Mouse (Mus musculus): ENCODE measurements around the gene Mcoln1. TPM values are rescaled to one million over a fixed set of nuclear protein-coding genes. Genes with fewer than 3 reads are reported as not detected.

Mcoln1 gene
- polyA plus RNA-seq, 1 experiment, result 295 TPM

GRCm38 (mm10) chr8:3507979-3508754 lies 7.9 kb downstream of the Mcoln1 start:
- DNase-seq, result no peak
- Histone ChIP-seq H3K27me3 (ENCODE audit: control insufficient read depth, insufficient read depth, low read length) (no peaks in the 10 kb centered on the region), H3K27ac (ENCODE audit: insufficient read depth, low read length) (no peak overlapping the region), H3K4me3 (replicated peaks; ENCODE audit: insufficient read depth, low read depth, low read length) (no peak overlapping the region), H3K4me1 (ENCODE audit: control insufficient read depth, insufficient read depth, low read length) (no peaks in the 10 kb centered on the region)
- WGBS, result 88% methylated on average over 6 of the region's 6 CpGs
- TF ChIP-seq CTCF (IDR thresholded peaks at IDR 0.05; ENCODE audit: borderline replicate concordance, insufficient read depth, low read depth, low read length) (no peak), POLR2A (IDR thresholded peaks at IDR 0.05; ENCODE audit: borderline replicate concordance, insufficient read depth, low read length) (no peak)

GRCm38 (mm10) chr8:3514681-3515247 lies 14.5 kb downstream of the Mcoln1 start:
- WGBS, result 10% methylated on average over 13 of the region's 13 CpGs
- Histone ChIP-seq H3K27me3 (ENCODE audit: control insufficient read depth, insufficient read depth, low read length) (no peaks in the 10 kb centered on the region), H3K27ac (ENCODE audit: insufficient read depth, low read length) (peak overlapping the region; percentile 39), H3K4me1 (ENCODE audit: control insufficient read depth, insufficient read depth, low read length) (peaks cover 6% of the 10 kb centered on the region; the same call in 1 of the 2 replicates), H3K4me3 (replicated peaks; ENCODE audit: insufficient read depth, low read depth, low read length) (peak overlapping the region; percentile 88)
- TF ChIP-seq POLR2A (IDR thresholded peaks at IDR 0.05; ENCODE audit: borderline replicate concordance, insufficient read depth, low read length) (no peak), CTCF (IDR thresholded peaks at IDR 0.05; ENCODE audit: borderline replicate concordance, insufficient read depth, low read depth, low read length) (no peak)
- peak; percentile 44 to 45 for DNase-seq

GRCm38 (mm10) chr8:3515260-3515671 lies 15.0 kb downstream of the Mcoln1 start, which contains the start of gene Pnpla6:
Gene Pnpla6 (plus strand): TSS chr8:3515384.
- peak; percentile 91 for DNase-seq
- peak within 1 kb of the TSS; percentile 88 for H3K4me3 ChIP-seq (replicated peaks; ENCODE audit: insufficient read depth, low read depth, low read length)
- peak within 1 kb of the TSS; percentile 39 for H3K27ac ChIP-seq (ENCODE audit: insufficient read depth, low read length)
- TF ChIP-seq CTCF (IDR thresholded peaks at IDR 0.05; ENCODE audit: borderline replicate concordance, insufficient read depth, low read depth, low read length) (no peak), POLR2A (IDR thresholded peaks at IDR 0.05; ENCODE audit: borderline replicate concordance, insufficient read depth, low read length) (peak; percentile 58; the same call in 1 of the 2 replicates)
- no peaks in the 10 kb centered on the region for H3K27me3 ChIP-seq (ENCODE audit: control insufficient read depth, insufficient read depth, low read length)
- WGBS, result under 1% methylated on average over 25 of the region's 25 CpGs
- H3K4me1 ChIP-seq (ENCODE audit: control insufficient read depth, insufficient read depth, low read length), result peaks cover 6% of the 10 kb centered on the region; the same call in 1 of the 2 replicates

GRCm38 (mm10) chr8:3515771-3516417 lies 15.6 kb downstream of the Mcoln1 start:
- under 1% methylated on average over 25 of the region's 25 CpGs for WGBS
- H3K27ac ChIP-seq (ENCODE audit: insufficient read depth, low read length), result peak overlapping the region; percentile 22
- H3K4me1 ChIP-seq (ENCODE audit: control insufficient read depth, insufficient read depth, low read length), result peaks cover 6% of the 10 kb centered on the region; the same call in 1 of the 2 replicates
- DNase-seq, result peak in 1 of 2 experiments; percentile 53
- TF ChIP-seq POLR2A (IDR thresholded peaks at IDR 0.05; ENCODE audit: borderline replicate concordance, insufficient read depth, low read length) (no peak), CTCF (IDR thresholded peaks at IDR 0.05; ENCODE audit: borderline replicate concordance, insufficient read depth, low read depth, low read length) (no peak)
- peak overlapping the region; percentile 88 for H3K4me3 ChIP-seq (replicated peaks; ENCODE audit: insufficient read depth, low read depth, low read length)
- no peaks in the 10 kb centered on the region for H3K27me3 ChIP-seq (ENCODE audit: control insufficient read depth, insufficient read depth, low read length)

- Histone ChIP-seq H3K27me3 (ENCODE audit: control insufficient read depth, insufficient read depth, low read length) (no peaks in the 10 kb centered on the region), H3K27ac (ENCODE audit: insufficient read depth, low read length) (peak overlapping the region; percentile 22), H3K4me1 (ENCODE audit: control insufficient read depth, insufficient read depth, low read length) (peaks cover 6% of the 10 kb centered on the region; the same call in 1 of the 2 replicates), H3K4me3 (replicated peaks; ENCODE audit: insufficient read depth, low read depth, low read length) (peak overlapping the region; percentile 88)
- peak; percentile 97 for DNase-seq
- no peak for TF ChIP-seq CTCF (IDR thresholded peaks at IDR 0.05; ENCODE audit: borderline replicate concordance, insufficient read depth, low read depth, low read length)
- no peak; the same call in 1 of the 2 replicates for TF ChIP-seq POLR2A (IDR thresholded peaks at IDR 0.05; ENCODE audit: borderline replicate concordance, insufficient read depth, low read length)
- 1% methylated on average over 36 of the region's 36 CpGs for WGBS
Measured at GRCm38 (mm10) chr8:3516450-3517116, 16.3 kb downstream of the Mcoln1 start.

GRCm38 (mm10) chr8:3517117-3517495 lies 16.8 kb downstream of the Mcoln1 start:
- Histone ChIP-seq H3K4me3 (replicated peaks; ENCODE audit: insufficient read depth, low read depth, low read length) (peak overlapping the region; percentile 88), H3K27ac (ENCODE audit: insufficient read depth, low read length) (0 out of 2 replicates have a peak overlapping the region, but pooled peaks have one; percentile 5), H3K4me1 (ENCODE audit: control insufficient read depth, insufficient read depth, low read length) (peaks cover 6% of the 10 kb centered on the region; the same call in 1 of the 2 replicates), H3K27me3 (ENCODE audit: control insufficient read depth, insufficient read depth, low read length) (no peaks in the 10 kb centered on the region)
- 5% methylated on average over 16 of the region's 16 CpGs for WGBS
- TF ChIP-seq CTCF (IDR thresholded peaks at IDR 0.05; ENCODE audit: borderline replicate concordance, insufficient read depth, low read depth, low read length), result no peak
- TF ChIP-seq POLR2A (IDR thresholded peaks at IDR 0.05; ENCODE audit: borderline replicate concordance, insufficient read depth, low read length), result no peak
- DNase-seq, result peak in 1 of 2 experiments; percentile 37
